12 mouse cellular contexts compared by ENCODE assay signal in genomic region chr5:149441646-149442276, GRCm38 (mm10). TPM values are rescaled to one million over a fixed set of nuclear protein-coding genes. Genes with fewer than 3 reads are reported as not detected.
DNase-seq lines count a peak whose midpoint lies in the region; ATAC-seq and TF ChIP-seq lines count a peak whose summit lies in the region.
"Had no signal": no experiment of that assay in that cellular context is flagged by ENCODE, and none has a peak within 500 bp of the region (broad histone marks: within the 10 kb centered on the region; RNA-seq: fewer than 3 reads in every experiment).

No protein-coding gene starts in this region.

- 0 out of 2 replicates have a peak, but pooled peaks have one; percentile 20 for ATAC-seq in embryonic facial prominence, embryonic 14.5 days (ENCODE audit: low read depth)

- intact Hi-C loops in left cerebral cortex, postnatal 14 days (cut with DNase I) = no loop called here

- no peak overlapping the region for H3K27ac ChIP-seq in embryonic facial prominence, embryonic 14.5 days (replicated peaks; ENCODE audit: low read depth, low read length)
- 0 out of 2 replicates have a peak overlapping the region, but pooled peaks have one; percentile 14 for H3K27ac ChIP-seq in limb, embryonic 10.5 days
- H3K27ac ChIP-seq in layer of hippocampus, adult 2 months = no peak overlapping the region
- H3K27ac ChIP-seq: heart, adult 2 months; limb, embryonic 12.5 days had no signal

- H3K27me3 ChIP-seq in embryonic facial prominence, embryonic 14.5 days (replicated peaks; ENCODE audit: control insufficient read depth, insufficient read depth, low read length) = no peaks in the 10 kb centered on the region
- H3K27me3 ChIP-seq in limb, embryonic 10.5 days (ENCODE audit: low read depth, poor library complexity, severe bottlenecking) = no peaks in the 10 kb centered on the region
- H3K27me3 ChIP-seq: limb, embryonic 12.5 days had no signal

- peaks cover 11% of the 10 kb centered on the region for H3K4me1 ChIP-seq in embryonic facial prominence, embryonic 14.5 days (ENCODE audit: control insufficient read depth, insufficient read depth, low read length)
- peaks cover 49% of the 10 kb centered on the region for H3K4me1 ChIP-seq in limb, embryonic 10.5 days

- H3K9me3 ChIP-seq in embryonic facial prominence, embryonic 14.5 days (ENCODE audit: control insufficient read depth, low read length) = no peaks in the 10 kb centered on the region
- H3K9me3 ChIP-seq in limb, embryonic 10.5 days (replicated peaks) = no peaks in the 10 kb centered on the region
- H3K9me3 ChIP-seq: limb, embryonic 12.5 days had no signal

- H3K9ac ChIP-seq in embryonic facial prominence, embryonic 14.5 days (ENCODE audit: low read depth, low read length) = no peak overlapping the region
- H3K9ac ChIP-seq: limb, embryonic 12.5 days had no signal

- peak; percentile 9 to 25 for DNase-seq in left cerebral cortex, postnatal 14 days (ENCODE audit: low spot score in 2 of 2)
- no peak for DNase-seq in left cerebral cortex, adult 18-20 months (ENCODE audit: low spot score in 2 of 2)
- peak; percentile 77 for DNase-seq in embryonic facial prominence, embryonic 14.5 days (ENCODE audit: low spot score)
- DNase-seq in limb, embryonic 10.5 days (ENCODE audit: low spot score) = no peak
- peak; percentile 65 for DNase-seq in retina, embryonic 14.5 days (ENCODE audit: low spot score)
- DNase-seq in urinary bladder, postnatal 4 days (ENCODE audit: low spot score in 2 of 2) = no peak
- DNase-seq in layer of hippocampus, adult 2 months (ENCODE audit: low spot score in 2 of 2) = no peak
- no peak for DNase-seq in urinary bladder, postnatal 10 days (ENCODE audit: low spot score)
- DNase-seq: heart, adult 2 months; thymus, adult 2 months had no signal

- no peak for TF ChIP-seq CTCF in layer of hippocampus, adult 2 months (conservative IDR thresholded peaks at IDR 0.05)

- H3K36me3 ChIP-seq in embryonic facial prominence, embryonic 14.5 days (ENCODE audit: control insufficient read depth, insufficient read depth, low read length) = no peaks in the 10 kb centered on the region
- no peaks in the 10 kb centered on the region for H3K36me3 ChIP-seq in limb, embryonic 10.5 days
- H3K36me3 ChIP-seq: limb, embryonic 12.5 days had no signal

- H3K4me3 ChIP-seq in embryonic facial prominence, embryonic 14.5 days (ENCODE audit: low read depth, low read length) = no peak overlapping the region
- no peak overlapping the region for H3K4me3 ChIP-seq in limb, embryonic 10.5 days
- H3K4me3 ChIP-seq in layer of hippocampus, adult 2 months = no peak overlapping the region
- H3K4me3 ChIP-seq: heart, adult 2 months; limb, embryonic 12.5 days had no signal

- H3K4me2 ChIP-seq in embryonic facial prominence, embryonic 14.5 days (ENCODE audit: low read depth, low read length) = no peak overlapping the region

- 57% methylated on average over 14 of the region's 14 CpGs for WGBS in embryonic facial prominence, embryonic 14.5 days
- 65% methylated on average over 14 of the region's 14 CpGs for WGBS in limb, embryonic 10.5 days

RNA-seq across cellular contexts. Expression of gene Tex26, which starts 2.3 kb away (rescaled TPM):
- not detected for total RNA-seq in left cerebral cortex, postnatal 14 days (2021)
- total RNA-seq in left cerebral cortex, adult 18-20 months (2021) = under 1 TPM in 1 of 2 experiments, not detected in 1; 0.54 TPM
- polyA plus RNA-seq in embryonic facial prominence, embryonic 14.5 days (2014; fragmentation: Nextera tagmentation; extraction: Ambion mirVana) = 0.80 and 1.1 TPM in 2 replicates
- 0.15 and 0.30 TPM in 2 replicates for polyA plus RNA-seq in limb, embryonic 10.5 days (2016; fragmentation: Nextera tagmentation; extraction: Ambion mirVana)
- under 1 TPM; 0.49 to 0.69 TPM for total RNA-seq in layer of hippocampus, adult 2 months (2021)
- total RNA-seq: heart, adult 2 months had no signal
- polyA plus RNA-seq: heart, adult 2 months; large intestine, adult 2 months had no signal

RNA-seq across cellular contexts. Expression of gene Medag, which starts 30.2 kb away (rescaled TPM):
- total RNA-seq in left cerebral cortex, postnatal 14 days (2021) = 1 to 10 TPM; 6.6 to 8.5 TPM
- 10 to 100 TPM; 18.6 to 23.0 TPM for total RNA-seq in left cerebral cortex, adult 18-20 months (2021)
- 3.1 and 3.3 TPM in 2 replicates for polyA plus RNA-seq in embryonic facial prominence, embryonic 14.5 days (2014; fragmentation: Nextera tagmentation; extraction: Ambion mirVana)
- polyA plus RNA-seq in limb, embryonic 10.5 days (2016; fragmentation: Nextera tagmentation; extraction: Ambion mirVana) = 0.26 and 0.33 TPM in 2 replicates
- total RNA-seq in layer of hippocampus, adult 2 months (2021) = 1 to 10 TPM; 3.9 to 4.0 TPM

Comparison
In these comparisons a context has a peak if more than half of its experiments do, and no peak if none do; other contexts are left out.
1. DNase-seq: peak in left cerebral cortex, postnatal 14 days (2 of 2), embryonic facial prominence, embryonic 14.5 days (single experiment) and retina, embryonic 14.5 days (single experiment); none in left cerebral cortex, adult 18-20 months (0 of 2), limb, embryonic 10.5 days (single experiment), urinary bladder, postnatal 4 days (0 of 2), layer of hippocampus, adult 2 months (0 of 2) and urinary bladder, postnatal 10 days (single experiment).